Mouse (Mus musculus) cerebellum, postnatal 10 days (tissue): ENCODE results near the gene Zfyve19.

ENCODE experiments used
- DNase-seq, 2 experiments: peaks; one replicate each; pipeline ENCODE4 v3.0.0; 2021; ENCODE audit warnings: mixed read lengths in 2 of 2

Gene Zfyve19

GRCm38 (mm10) chr2:119196316-119197108, 11.9 kb upstream of the Zfyve19 start:
- no peak for DNase-seq

- DNase-seq = no peak
Observed at GRCm38 (mm10) chr2:119197493-119197892, 10.9 kb upstream of the Zfyve19 start.

GRCm38 (mm10) chr2:119198049-119198448, 10.4 kb upstream of the Zfyve19 start:
- DNase-seq = no peak

GRCm38 (mm10) chr2:119198934-119199333, 9.5 kb upstream of the Zfyve19 start:
- DNase-seq = no peak

- peak; percentile 51 to 55 for DNase-seq
Observed at GRCm38 (mm10) chr2:119202914-119203453, 5.4 kb upstream of the Zfyve19 start.

GRCm38 (mm10) chr2:119203871-119204460, 4.5 kb upstream of the Zfyve19 start:
- no peak for DNase-seq

GRCm38 (mm10) chr2:119207961-119208343, 465 bp upstream of the Zfyve19 start:
- peak in 1 of 2 experiments; percentile 24 for DNase-seq

GRCm38 (mm10) chr2:119209176-119209507, 725 bp downstream of the Zfyve19 start:
- DNase-seq = no peak

GRCm38 (mm10) chr2:119229775-119230704, 21.6 kb downstream of the Zfyve19 start, which contains the start of gene Ppp1r14d:
Gene Ppp1r14d, minus strand, starts transcription at chr2:119229906.
- no peak for DNase-seq

- no peak for DNase-seq
Observed at GRCm38 (mm10) chr2:119236682-119237209, 28.3 kb downstream of the Zfyve19 start.

- DNase-seq = peak in 1 of 2 experiments; percentile 13
Observed at GRCm38 (mm10) chr2:119237210-119237870, 28.9 kb downstream of the Zfyve19 start, which contains the start of gene Spint1. Gene Spint1, plus strand, starts transcription at chr2:119237362.

GRCm38 (mm10) chr2:119237871-119238220, 29.4 kb downstream of the Zfyve19 start:
- peak; percentile 23 to 25 for DNase-seq

- no peak for DNase-seq
Observed at GRCm38 (mm10) chr2:119238671-119239070, 30.3 kb downstream of the Zfyve19 start.

- no peak for DNase-seq
Observed at GRCm38 (mm10) chr2:119240075-119240818, 31.8 kb downstream of the Zfyve19 start.

GRCm38 (mm10) chr2:119240819-119241186, 32.4 kb downstream of the Zfyve19 start:
- no peak for DNase-seq

- DNase-seq = no peak
Observed at GRCm38 (mm10) chr2:119242548-119242947, 34.1 kb downstream of the Zfyve19 start.

- DNase-seq = no peak
Observed at GRCm38 (mm10) chr2:119245246-119245645, 36.8 kb downstream of the Zfyve19 start.

- no peak for DNase-seq
Observed at GRCm38 (mm10) chr2:119247904-119248303, 39.5 kb downstream of the Zfyve19 start.

GRCm38 (mm10) chr2:119249592-119250061, 41.2 kb downstream of the Zfyve19 start:
- DNase-seq = no peak

GRCm38 (mm10) chr2:119250377-119250776, 42.0 kb downstream of the Zfyve19 start:
- no peak for DNase-seq

GRCm38 (mm10) chr2:119250826-119251478, 42.5 kb downstream of the Zfyve19 start:
- DNase-seq = peak; percentile 96 to 98
